Mouse (Mus musculus) embryonic fibroblast, embryonic 13.5 days (primary cell): ENCODE results near the gene Sh2d3c.

Source experiments
- CTCF ChIP-seq: IDR thresholded peaks from 2 replicates; pipeline ENCODE4 v1.5.1; 2011; ENCODE audit warnings: mild to moderate bottlenecking, control low read depth, low read length, moderate library complexity, borderline replicate concordance; ENCODE audit not compliant: insufficient read depth
- POLR2A ChIP-seq: IDR thresholded peaks from 2 replicates; pipeline ENCODE4 v1.6.1; 2011; ENCODE audit warnings: low read depth, mild to moderate bottlenecking, control low read depth, low read length, moderate library complexity

DNA sequence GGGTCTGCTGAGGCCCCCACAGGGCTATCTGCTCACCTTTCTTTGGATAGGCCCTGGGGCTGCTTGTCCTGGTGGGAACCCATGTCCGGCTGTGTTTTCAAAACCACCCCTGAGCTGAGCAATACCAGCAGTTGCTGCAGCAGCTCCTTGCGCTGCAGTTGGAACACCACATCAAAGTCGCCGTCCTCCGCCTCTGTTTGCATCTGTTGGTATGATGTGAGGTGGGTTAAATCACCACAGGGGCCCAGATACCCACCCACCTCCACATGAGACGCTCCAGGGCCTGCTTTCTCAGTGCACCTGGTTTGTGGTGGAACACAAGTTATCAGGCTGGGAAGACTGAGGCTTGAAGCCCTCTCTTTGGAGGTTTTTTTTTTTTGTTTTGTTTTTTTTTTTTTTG is 57.2 kb downstream of the Sh2d3c start:
- no peak for TF ChIP-seq CTCF
- no peak for TF ChIP-seq POLR2A
